Mouse (Mus musculus): ENCODE data around the gene Bet1l. TPM values are rescaled to one million over a fixed set of nuclear protein-coding genes. Genes with fewer than 3 reads are reported as not detected.
A peak's percentile ranks its signal among the peaks of the same experiment; 100 is the strongest.

The Bet1l gene
- total and polyA plus RNA-seq, 2 experiments from 2014 or later, result 19.1 to 49.9 TPM

DNA sequence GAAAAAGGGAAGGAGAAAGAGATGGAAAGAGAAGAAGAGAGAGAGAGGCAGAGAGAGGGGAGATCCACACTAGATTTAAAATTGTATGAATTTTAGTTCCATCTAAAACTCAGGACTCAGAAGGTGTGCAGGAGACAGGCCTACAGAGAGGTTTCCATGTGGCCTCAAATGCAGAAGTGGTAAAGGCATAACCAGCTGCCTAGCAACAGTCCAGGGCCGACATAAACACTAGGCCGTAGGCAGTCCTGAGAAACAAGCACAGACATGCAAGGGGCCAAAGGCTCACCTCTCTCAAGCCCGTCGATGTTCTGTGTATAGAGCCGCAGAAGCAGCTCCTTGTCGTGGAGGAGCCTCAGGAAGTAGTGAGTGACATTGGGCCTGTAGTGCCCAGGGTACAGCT is 20.0 kb upstream of the Bet1l start:
- H3K4me1 ChIP-seq (ENCODE audit: insufficient read depth, low read length), result no peaks in the 10 kb centered on the region
- no peak overlapping the region for H3K4me2 ChIP-seq (ENCODE audit: low read depth, low read length, poor library complexity, severe bottlenecking)
- H3K36me3 ChIP-seq (ENCODE audit: insufficient read depth, low read length), result peaks cover 30% of the 10 kb centered on the region
- no peak overlapping the region for H3K27ac ChIP-seq (ENCODE audit: low read depth, low read length)
- ATAC-seq (ENCODE audit: low FRiP score) (no peak), DNase-seq (ENCODE audit: low spot score) (no peak)
- H3K9me3 ChIP-seq (ENCODE audit: low read length), result no peaks in the 10 kb centered on the region
- H3K9ac ChIP-seq (replicated peaks; ENCODE audit: low read length, poor library complexity, severe bottlenecking), result no peak overlapping the region
- H3K4me3 ChIP-seq (ENCODE audit: low read depth, low read length), result no peak overlapping the region
- TF ChIP-seq CTCF (IDR thresholded peaks at IDR 0.05), result no peak
- 92% methylated on average over 6 of the region's 6 CpGs for WGBS
- H3K27me3 ChIP-seq (ENCODE audit: insufficient read depth, low read length), result no peaks in the 10 kb centered on the region

DNA sequence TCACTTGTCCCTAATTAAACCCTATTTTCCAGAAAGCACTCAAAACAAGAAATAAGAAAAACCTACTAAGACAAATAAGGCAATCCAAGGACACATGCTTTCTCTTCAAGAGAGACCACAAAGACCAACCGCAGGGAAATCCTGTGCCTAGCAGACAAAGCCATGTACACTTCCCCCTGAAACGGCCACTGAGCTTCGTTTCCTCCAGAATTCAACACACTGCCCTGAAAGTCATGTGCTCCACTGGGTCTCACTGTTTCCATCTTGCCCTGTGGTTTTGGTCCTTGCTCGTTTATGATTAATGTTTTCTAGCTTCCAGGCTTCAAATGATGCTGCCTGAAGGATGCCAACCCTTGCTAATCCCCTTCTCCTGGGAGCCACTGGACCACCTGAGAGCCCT is 16.8 kb upstream of the Bet1l start:
- no peak overlapping the region for H3K27ac ChIP-seq (ENCODE audit: low read depth, low read length)
- no peak overlapping the region for H3K4me3 ChIP-seq (ENCODE audit: low read depth, low read length)
- DNase-seq (ENCODE audit: low spot score), result no peak
- no peaks in the 10 kb centered on the region for H3K4me1 ChIP-seq (ENCODE audit: insufficient read depth, low read length)
- H3K4me2 ChIP-seq (ENCODE audit: low read depth, low read length, poor library complexity, severe bottlenecking), result no peak overlapping the region
- peaks cover 32% of the 10 kb centered on the region for H3K36me3 ChIP-seq (ENCODE audit: insufficient read depth, low read length)
- H3K9me3 ChIP-seq (ENCODE audit: low read length), result no peaks in the 10 kb centered on the region
- no peaks in the 10 kb centered on the region for H3K27me3 ChIP-seq (ENCODE audit: insufficient read depth, low read length)
- no peak for TF ChIP-seq CTCF (IDR thresholded peaks at IDR 0.05)
- no peak for ATAC-seq (ENCODE audit: low FRiP score)
- no peak overlapping the region; the same call in 1 of the 2 replicates for H3K9ac ChIP-seq (replicated peaks; ENCODE audit: low read length, poor library complexity, severe bottlenecking)
- 83% methylated on average over 4 of the region's 4 CpGs for WGBS

DNA sequence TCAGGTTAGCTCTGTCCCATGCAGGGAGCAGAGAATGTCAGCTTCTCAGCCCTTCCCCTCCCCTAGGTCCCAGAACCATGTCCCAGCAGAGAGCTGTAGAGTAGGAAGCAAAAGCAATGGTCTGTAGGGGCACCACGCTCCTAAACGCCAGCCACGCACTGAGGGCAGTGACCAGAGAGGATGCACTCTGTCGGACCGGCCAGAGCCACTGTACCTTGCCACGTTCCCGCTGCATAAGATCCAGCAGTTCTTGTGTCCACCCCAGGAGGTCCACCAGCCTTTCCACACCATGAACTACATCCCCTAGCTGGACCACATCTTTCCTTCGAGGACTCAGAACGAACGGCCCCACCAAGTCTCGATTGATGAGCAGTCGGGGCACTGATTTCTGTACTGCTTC is 7.4 kb upstream of the Bet1l start:
- peaks cover 60% of the 10 kb centered on the region for H3K36me3 ChIP-seq (ENCODE audit: insufficient read depth, low read length)
- H3K4me1 ChIP-seq (ENCODE audit: insufficient read depth, low read length), result no peaks in the 10 kb centered on the region
- no peak overlapping the region for H3K4me3 ChIP-seq (ENCODE audit: low read depth, low read length)
- H3K27me3 ChIP-seq (ENCODE audit: insufficient read depth, low read length), result no peaks in the 10 kb centered on the region
- no peak overlapping the region for H3K27ac ChIP-seq (ENCODE audit: low read depth, low read length)
- WGBS, result 83% methylated on average over 12 of the region's 12 CpGs
- ATAC-seq (ENCODE audit: low FRiP score) (no peak), DNase-seq (ENCODE audit: low spot score) (no peak)
- H3K4me2 ChIP-seq (ENCODE audit: low read depth, low read length, poor library complexity, severe bottlenecking), result no peak overlapping the region
- no peaks in the 10 kb centered on the region for H3K9me3 ChIP-seq (ENCODE audit: low read length)
- TF ChIP-seq CTCF (IDR thresholded peaks at IDR 0.05), result no peak
- no peak overlapping the region for H3K9ac ChIP-seq (replicated peaks; ENCODE audit: low read length, poor library complexity, severe bottlenecking)

DNA sequence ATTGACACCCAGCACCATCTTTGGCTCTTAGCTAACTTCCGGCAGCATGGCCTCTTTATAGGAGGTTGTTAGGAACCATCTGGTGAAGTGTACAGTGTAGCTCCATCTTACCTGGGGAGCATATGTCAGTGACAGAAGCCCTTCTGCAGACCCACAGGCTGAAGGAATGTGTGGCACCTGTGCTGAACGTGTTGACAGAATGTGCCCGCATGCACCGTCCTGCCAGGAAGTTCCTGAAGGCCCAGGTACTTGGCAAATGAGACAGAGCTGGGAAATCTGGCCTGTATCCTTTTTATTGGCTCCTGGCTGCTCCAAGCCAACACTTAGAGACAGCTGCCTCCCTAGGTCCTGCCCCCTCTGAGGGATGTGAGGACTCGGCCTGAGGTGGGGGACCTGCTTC is 3.4 kb upstream of the Bet1l start:
- no peaks in the 10 kb centered on the region for H3K27me3 ChIP-seq (ENCODE audit: insufficient read depth, low read length)
- H3K36me3 ChIP-seq (ENCODE audit: insufficient read depth, low read length), result peaks cover 56% of the 10 kb centered on the region
- DNase-seq (ENCODE audit: low spot score) (no peak), ATAC-seq (ENCODE audit: low FRiP score) (no peak)
- peaks cover 11% of the 10 kb centered on the region; the same call in 1 of the 2 replicates for H3K4me1 ChIP-seq (ENCODE audit: insufficient read depth, low read length)
- H3K4me2 ChIP-seq (ENCODE audit: low read depth, low read length, poor library complexity, severe bottlenecking), result no peak overlapping the region
- H3K27ac ChIP-seq (ENCODE audit: low read depth, low read length), result no peak overlapping the region
- TF ChIP-seq CTCF (IDR thresholded peaks at IDR 0.05), result no peak
- H3K4me3 ChIP-seq (ENCODE audit: low read depth, low read length), result no peak overlapping the region
- WGBS, result 86% methylated on average over 5 of the region's 5 CpGs
- no peaks in the 10 kb centered on the region for H3K9me3 ChIP-seq (ENCODE audit: low read length)
- no peak overlapping the region for H3K9ac ChIP-seq (replicated peaks; ENCODE audit: low read length, poor library complexity, severe bottlenecking)

DNA sequence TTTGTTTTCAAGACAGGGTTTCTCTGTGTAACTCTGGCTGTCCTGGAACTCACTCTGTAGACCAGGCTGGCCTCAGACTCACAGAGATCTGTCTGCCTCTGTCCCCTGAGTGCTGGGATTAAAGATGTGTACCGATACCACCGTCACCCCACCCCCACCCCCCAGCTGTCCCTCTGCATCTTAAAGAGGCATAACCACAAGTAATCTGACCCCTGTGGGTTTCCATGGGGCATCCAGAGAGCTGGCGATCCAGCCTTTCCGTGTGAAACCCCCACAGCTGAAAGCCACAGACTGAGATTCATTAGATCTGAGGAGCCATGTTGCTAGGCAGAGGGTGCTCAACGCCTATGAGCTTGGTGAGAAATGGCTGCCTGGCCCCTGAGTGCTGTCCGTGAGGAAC is 2.6 kb upstream of the Bet1l start:
- H3K4me1 ChIP-seq (ENCODE audit: insufficient read depth, low read length), result peaks cover 15% of the 10 kb centered on the region; the same call in 1 of the 2 replicates
- H3K36me3 ChIP-seq (ENCODE audit: insufficient read depth, low read length), result peaks cover 56% of the 10 kb centered on the region
- H3K27ac ChIP-seq (ENCODE audit: low read depth, low read length), result no peak overlapping the region
- no peak overlapping the region for H3K9ac ChIP-seq (replicated peaks; ENCODE audit: low read length, poor library complexity, severe bottlenecking)
- DNase-seq (ENCODE audit: low spot score), result no peak
- H3K27me3 ChIP-seq (ENCODE audit: insufficient read depth, low read length), result no peaks in the 10 kb centered on the region
- no peak overlapping the region for H3K4me3 ChIP-seq (ENCODE audit: low read depth, low read length)
- H3K9me3 ChIP-seq (ENCODE audit: low read length), result no peaks in the 10 kb centered on the region
- no peak for TF ChIP-seq CTCF (IDR thresholded peaks at IDR 0.05)
- WGBS, result 64% methylated on average over 6 of the region's 6 CpGs
- H3K4me2 ChIP-seq (ENCODE audit: low read depth, low read length, poor library complexity, severe bottlenecking), result no peak overlapping the region
- ATAC-seq (ENCODE audit: low FRiP score), result no peak

DNA sequence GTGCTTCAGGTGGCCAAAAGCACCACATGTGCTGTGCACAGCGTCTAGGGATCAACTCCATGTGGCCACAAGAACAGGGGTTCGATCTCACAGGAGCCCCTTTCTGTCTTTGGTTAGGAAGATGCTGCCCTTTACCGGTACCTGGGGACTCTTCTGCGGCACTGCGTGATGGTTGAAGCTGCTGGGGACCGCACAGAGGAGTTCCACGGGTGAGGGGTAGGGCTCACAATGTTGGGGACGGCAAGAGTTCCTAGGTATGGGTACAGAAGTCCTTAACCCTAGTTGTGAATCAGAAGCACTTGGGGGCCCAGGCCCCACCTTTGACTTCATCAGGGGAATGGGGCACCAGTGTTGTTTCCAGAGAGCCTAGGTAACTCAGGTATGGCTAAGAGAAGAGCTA is 1.4 kb upstream of the Bet1l start:
- peaks cover 48% of the 10 kb centered on the region for H3K36me3 ChIP-seq (ENCODE audit: insufficient read depth, low read length)
- no peak for TF ChIP-seq CTCF (IDR thresholded peaks at IDR 0.05)
- peak overlapping the region; percentile 97; the same call in 1 of the 2 replicates for H3K9ac ChIP-seq (replicated peaks; ENCODE audit: low read length, poor library complexity, severe bottlenecking)
- DNase-seq (ENCODE audit: low spot score) (no peak), ATAC-seq (ENCODE audit: low FRiP score) (no peak)
- 95% methylated on average over 8 of the region's 8 CpGs for WGBS
- H3K27me3 ChIP-seq (ENCODE audit: insufficient read depth, low read length), result no peaks in the 10 kb centered on the region
- no peak overlapping the region for H3K27ac ChIP-seq (ENCODE audit: low read depth, low read length)
- H3K4me3 ChIP-seq (ENCODE audit: low read depth, low read length), result peak overlapping the region; percentile 81; the same call in 1 of the 2 replicates
- H3K4me2 ChIP-seq (ENCODE audit: low read depth, low read length, poor library complexity, severe bottlenecking), result peak overlapping the region; percentile 96
- peaks cover 15% of the 10 kb centered on the region; the same call in 1 of the 2 replicates for H3K4me1 ChIP-seq (ENCODE audit: insufficient read depth, low read length)
- no peaks in the 10 kb centered on the region for H3K9me3 ChIP-seq (ENCODE audit: low read length)
